Mouse (Mus musculus): ENCODE measurements around the gene Tchh. TPM values are rescaled to one million over a fixed set of nuclear protein-coding genes. Genes with fewer than 3 reads are reported as not detected.
"Not testable (repeated sequence)": the region's sequence is repeated elsewhere in the genome, so short reads cannot be mapped to it uniquely, and the experiment has no call there.

Tchh gene
- polyA plus RNA-seq, 1 experiment from 2014 or later = 0.11 TPM

DNA sequence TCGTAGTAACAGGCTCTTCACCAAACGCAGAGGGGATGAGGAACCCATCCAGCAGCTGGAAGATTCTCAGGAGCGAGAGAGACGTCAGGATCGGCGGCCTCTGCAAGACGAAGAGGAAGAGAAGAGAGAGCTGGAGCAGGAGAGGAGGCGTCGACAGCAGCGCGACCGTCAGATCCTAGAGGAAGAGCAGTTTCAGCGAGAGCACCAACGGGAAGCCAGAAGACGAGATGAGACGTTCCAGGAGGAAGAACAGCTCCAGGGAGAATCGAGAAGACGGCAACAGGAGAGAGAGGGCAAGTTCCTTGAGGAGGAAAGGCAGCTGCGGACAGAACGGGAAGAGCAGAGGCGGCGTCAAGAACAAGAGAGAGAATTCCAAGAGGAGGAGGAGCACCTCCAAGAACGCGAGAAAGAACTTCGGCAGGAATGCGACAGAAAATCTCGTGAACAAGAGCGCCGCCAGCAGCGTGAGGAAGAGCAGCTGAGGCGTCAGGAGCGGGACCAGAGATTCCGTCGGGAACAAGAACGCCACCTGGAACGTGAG lies 3.1 kb downstream of the Tchh start:
- WGBS = under 1% methylated on average over 36 of the region's 36 CpGs
- Histone ChIP-seq H3K9ac (ENCODE audit: low read depth, low read length) (no peak overlapping the region), H3K4me2 (peak overlapping the region; percentile 80), H3K27ac (ENCODE audit: low read depth, low read length) (no peak overlapping the region), H3K4me3 (ENCODE audit: low read depth, low read length) (peak overlapping the region; percentile 58), H3K4me1 (replicated peaks; ENCODE audit: control insufficient read depth, insufficient read depth, low read length) (no peaks in the 10 kb centered on the region; the same call in 1 of the 2 replicates), H3K27me3 (replicated peaks; ENCODE audit: control insufficient read depth, insufficient read depth, low read length) (peaks cover 64% of the 10 kb centered on the region), H3K9me3 (ENCODE audit: control insufficient read depth, low read length) (no peaks in the 10 kb centered on the region), H3K36me3 (ENCODE audit: control insufficient read depth, insufficient read depth, low read length) (no peaks in the 10 kb centered on the region)
- DNase-seq (ENCODE audit: low spot score) (no peak), ATAC-seq (replicated peaks; ENCODE audit: low FRiP score) (no peak)

- Histone ChIP-seq H3K27me3 (replicated peaks; ENCODE audit: control insufficient read depth, insufficient read depth, low read length) (peaks cover 55% of the 10 kb centered on the region), H3K9ac (ENCODE audit: low read depth, low read length) (no peak overlapping the region), H3K4me1 (replicated peaks; ENCODE audit: control insufficient read depth, insufficient read depth, low read length) (no peaks in the 10 kb centered on the region; the same call in 1 of the 2 replicates), H3K27ac (ENCODE audit: low read depth, low read length) (no peak overlapping the region), H3K4me2 (peak overlapping the region; percentile 78), H3K9me3 (ENCODE audit: control insufficient read depth, low read length) (no peaks in the 10 kb centered on the region), H3K36me3 (ENCODE audit: control insufficient read depth, insufficient read depth, low read length) (no peaks in the 10 kb centered on the region), H3K4me3 (ENCODE audit: low read depth, low read length) (peak overlapping the region; percentile 58)
- WGBS = 2% methylated on average over 54 of the region's 54 CpGs
- ATAC-seq (replicated peaks; ENCODE audit: low FRiP score) (no peak), DNase-seq (ENCODE audit: low spot score) (peak; percentile 38)
Observed at GRCm38 (mm10) chr3:93446128-93446755, 4.1 kb downstream of the Tchh start.

DNA sequence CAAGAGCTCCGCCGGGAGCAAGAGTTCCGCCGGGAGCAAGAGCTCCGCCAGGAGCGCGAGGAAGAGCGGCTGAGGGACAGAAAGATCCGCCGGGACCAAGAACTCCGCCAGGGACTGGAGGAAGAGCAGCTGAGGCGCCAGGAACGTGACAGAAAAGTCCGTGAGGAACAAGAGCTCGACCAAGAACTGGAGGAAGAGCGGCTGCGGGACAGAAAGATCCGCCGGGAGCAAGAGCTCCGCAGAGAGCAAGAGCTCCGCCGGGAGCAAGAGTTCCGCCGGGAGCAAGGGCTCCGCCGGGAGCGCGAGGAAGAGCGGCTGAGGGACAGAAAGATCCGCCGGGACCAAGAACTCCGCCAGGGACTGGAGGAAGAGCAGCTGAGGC lies 4.6 kb downstream of the Tchh start:
- WGBS = under 1% methylated on average over 32 of the region's 32 CpGs
- DNase-seq (ENCODE audit: low spot score) = peak; percentile 32
- Histone ChIP-seq H3K4me3 (ENCODE audit: low read depth, low read length) (peak overlapping the region; percentile 58), H3K27me3 (replicated peaks; ENCODE audit: control insufficient read depth, insufficient read depth, low read length) (peaks cover 55% of the 10 kb centered on the region), H3K4me2 (peak overlapping the region; percentile 78)
- H3K4me1 ChIP-seq (replicated peaks; ENCODE audit: control insufficient read depth, insufficient read depth, low read length); H3K9me3 ChIP-seq (ENCODE audit: control insufficient read depth, low read length); H3K36me3 ChIP-seq (ENCODE audit: control insufficient read depth, insufficient read depth, low read length); H3K27ac ChIP-seq (ENCODE audit: low read depth, low read length); ATAC-seq (replicated peaks; ENCODE audit: low FRiP score); H3K9ac ChIP-seq (ENCODE audit: low read depth, low read length): not testable (repeated sequence)

DNA sequence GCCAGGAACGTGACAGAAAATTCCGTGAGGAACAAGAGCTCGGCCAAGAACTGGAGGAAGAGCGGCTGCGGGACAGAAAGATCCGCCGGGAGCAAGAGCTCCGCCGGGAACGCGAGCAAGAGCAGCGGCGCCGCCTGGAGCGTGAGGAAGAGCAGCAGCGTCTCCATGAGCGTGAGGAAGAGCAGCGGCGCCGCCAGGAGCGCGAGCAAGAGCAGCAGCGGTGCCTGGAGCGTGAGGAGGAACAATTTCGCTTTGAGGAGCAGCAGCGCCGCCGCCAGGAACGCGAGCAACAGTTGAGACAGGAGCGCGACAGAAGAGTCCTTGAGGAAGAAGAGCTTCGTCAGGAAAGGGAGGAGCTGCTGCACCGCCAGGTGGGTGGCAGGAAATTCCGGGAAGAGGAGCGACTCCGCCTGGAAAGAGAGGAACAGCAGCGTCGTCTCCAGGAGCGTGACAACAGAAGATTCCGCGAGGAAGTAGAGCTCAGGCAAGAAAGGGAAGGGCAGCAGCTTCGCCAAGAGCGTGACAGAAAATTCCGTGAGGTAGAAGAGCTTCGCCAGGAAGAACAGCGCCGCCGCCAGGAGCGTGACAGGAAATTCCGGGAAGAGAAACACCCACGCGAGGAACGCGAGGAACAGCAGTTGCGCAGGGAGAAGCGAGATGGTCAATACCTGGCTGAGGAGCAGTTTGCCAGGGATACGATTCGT lies 5.2 kb downstream of the Tchh start:
- peak; percentile 45; the same call in 1 of the 2 replicates for ATAC-seq (replicated peaks; ENCODE audit: low FRiP score)
- H3K9ac ChIP-seq (ENCODE audit: low read depth, low read length) = no peak overlapping the region
- 1% methylated on average over 59 of the region's 59 CpGs for WGBS
- no peak overlapping the region for H3K27ac ChIP-seq (ENCODE audit: low read depth, low read length)
- H3K9me3 ChIP-seq (ENCODE audit: control insufficient read depth, low read length) = no peaks in the 10 kb centered on the region
- H3K4me3 ChIP-seq (ENCODE audit: low read depth, low read length) = peak overlapping the region; percentile 58
- peak overlapping the region; percentile 78 for H3K4me2 ChIP-seq
- H3K36me3 ChIP-seq (ENCODE audit: control insufficient read depth, insufficient read depth, low read length) = no peaks in the 10 kb centered on the region
- no peaks in the 10 kb centered on the region; the same call in 1 of the 2 replicates for H3K4me1 ChIP-seq (replicated peaks; ENCODE audit: control insufficient read depth, insufficient read depth, low read length)
- H3K27me3 ChIP-seq (replicated peaks; ENCODE audit: control insufficient read depth, insufficient read depth, low read length) = peaks cover 55% of the 10 kb centered on the region
- peak; percentile 69 for DNase-seq (ENCODE audit: low spot score)

DNA sequence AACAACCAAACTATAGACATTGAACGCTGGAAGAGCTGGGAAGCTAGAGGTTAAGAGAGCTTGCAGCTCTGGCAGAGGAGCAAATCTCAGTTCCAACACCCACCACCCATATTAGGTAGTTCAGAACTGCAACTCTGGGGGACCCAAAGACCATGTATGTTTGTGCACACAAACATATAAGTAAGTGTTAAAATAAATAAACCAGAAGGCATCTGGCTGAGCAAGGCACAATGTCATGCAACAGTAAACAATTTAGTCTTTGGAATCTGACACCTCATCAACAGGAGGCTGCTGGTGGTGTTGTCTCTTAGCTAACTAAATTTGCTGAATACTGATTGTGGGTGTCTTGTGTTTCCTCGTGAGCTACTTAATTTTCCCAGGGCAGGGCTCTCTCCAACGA lies 24.4 kb downstream of the Tchh start:
- H3K27ac ChIP-seq (ENCODE audit: low read depth, low read length) = no peak overlapping the region
- no peak overlapping the region for H3K4me2 ChIP-seq
- ATAC-seq (replicated peaks; ENCODE audit: low FRiP score) (no peak), DNase-seq (ENCODE audit: low spot score) (no peak)
- no peaks in the 10 kb centered on the region for H3K4me1 ChIP-seq (replicated peaks; ENCODE audit: control insufficient read depth, insufficient read depth, low read length)
- no peaks in the 10 kb centered on the region for H3K27me3 ChIP-seq (replicated peaks; ENCODE audit: control insufficient read depth, insufficient read depth, low read length)
- H3K4me3 ChIP-seq (ENCODE audit: low read depth, low read length) = no peak overlapping the region
- 54% methylated on average over 3 of the region's 3 CpGs for WGBS
- H3K9me3 ChIP-seq (ENCODE audit: control insufficient read depth, low read length) = no peaks in the 10 kb centered on the region
- H3K36me3 ChIP-seq (ENCODE audit: control insufficient read depth, insufficient read depth, low read length) = no peaks in the 10 kb centered on the region
- no peak overlapping the region for H3K9ac ChIP-seq (ENCODE audit: low read depth, low read length)

- ATAC-seq (replicated peaks; ENCODE audit: low FRiP score) (no peak), DNase-seq (ENCODE audit: low spot score) (no peak)
- WGBS = 79% methylated on average over 4 of the region's 4 CpGs
- H3K27me3 ChIP-seq (replicated peaks; ENCODE audit: control insufficient read depth, insufficient read depth, low read length) = no peaks in the 10 kb centered on the region
- H3K9ac ChIP-seq (ENCODE audit: low read depth, low read length) = no peak overlapping the region
- no peak overlapping the region for H3K27ac ChIP-seq (ENCODE audit: low read depth, low read length)
- H3K9me3 ChIP-seq (ENCODE audit: control insufficient read depth, low read length) = no peaks in the 10 kb centered on the region
- H3K4me1 ChIP-seq (replicated peaks; ENCODE audit: control insufficient read depth, insufficient read depth, low read length) = no peaks in the 10 kb centered on the region
- no peaks in the 10 kb centered on the region for H3K36me3 ChIP-seq (ENCODE audit: control insufficient read depth, insufficient read depth, low read length)
- H3K4me3 ChIP-seq (ENCODE audit: low read depth, low read length) = no peak overlapping the region
- no peak overlapping the region for H3K4me2 ChIP-seq
Observed at GRCm38 (mm10) chr3:93467130-93467529, 25.0 kb downstream of the Tchh start.

- Histone ChIP-seq H3K4me3 (ENCODE audit: low read depth, low read length) (no peak within 1 kb of the TSS), H3K4me1 (replicated peaks; ENCODE audit: control insufficient read depth, insufficient read depth, low read length) (no peaks in the 10 kb centered on the region), H3K36me3 (ENCODE audit: control insufficient read depth, insufficient read depth, low read length) (no peaks in the 10 kb centered on the region), H3K27me3 (replicated peaks; ENCODE audit: control insufficient read depth, insufficient read depth, low read length) (no peaks in the 10 kb centered on the region), H3K27ac (ENCODE audit: low read depth, low read length) (no peak within 1 kb of the TSS), H3K4me2 (no peak within 1 kb of the TSS), H3K9ac (ENCODE audit: low read depth, low read length) (no peak within 1 kb of the TSS), H3K9me3 (ENCODE audit: control insufficient read depth, low read length) (no peaks in the 10 kb centered on the region)
- ATAC-seq (replicated peaks; ENCODE audit: low FRiP score) = no peak
- DNase-seq (ENCODE audit: low spot score) = no peak
- 56% methylated on average over 5 of the region's 5 CpGs for WGBS
Observed at GRCm38 (mm10) chr3:93468561-93468960, 26.4 kb downstream of the Tchh start, which contains the start of gene Tchhl1. Tchhl1 (plus strand) TSS chr3:93468754.

GRCm38 (mm10) chr3:93469629-93470028 lies 27.5 kb downstream of the Tchh start:
- no peaks in the 10 kb centered on the region for H3K27me3 ChIP-seq (replicated peaks; ENCODE audit: control insufficient read depth, insufficient read depth, low read length)
- H3K4me2 ChIP-seq = no peak overlapping the region
- H3K9me3 ChIP-seq (ENCODE audit: control insufficient read depth, low read length) = no peaks in the 10 kb centered on the region
- 60% methylated on average over 3 of the region's 3 CpGs for WGBS
- ATAC-seq (replicated peaks; ENCODE audit: low FRiP score) (no peak), DNase-seq (ENCODE audit: low spot score) (no peak)
- no peaks in the 10 kb centered on the region for H3K4me1 ChIP-seq (replicated peaks; ENCODE audit: control insufficient read depth, insufficient read depth, low read length)
- H3K36me3 ChIP-seq (ENCODE audit: control insufficient read depth, insufficient read depth, low read length) = no peaks in the 10 kb centered on the region
- H3K4me3 ChIP-seq (ENCODE audit: low read depth, low read length) = no peak overlapping the region
- H3K9ac ChIP-seq (ENCODE audit: low read depth, low read length) = no peak overlapping the region
- no peak overlapping the region for H3K27ac ChIP-seq (ENCODE audit: low read depth, low read length)
